Mouse (Mus musculus): Measurements from ENCODE around the gene Gpr4.
A peak's percentile ranks its signal among the peaks of the same experiment; 100 is the strongest.

The Gpr4 gene

GRCm38 (mm10) chr7:19211996-19212755, at the start of gene Gpr4:
TSS of gene Gpr4 (plus strand) at chr7:19212538.
- DNase-seq: no peak

- DNase-seq: no peak
These were observed 49.4 kb upstream of the Gpr4 start for GRCm38 (mm10) chr7:19162928-19163327.

GRCm38 (mm10) chr7:19163752-19164151, 48.6 kb upstream of the Gpr4 start:
- DNase-seq: no peak

- DNase-seq: peak; percentile 41
These were observed 48.1 kb upstream of the Gpr4 start for GRCm38 (mm10) chr7:19164189-19164588.

- no peak for DNase-seq
These were observed 47.4 kb upstream of the Gpr4 start for GRCm38 (mm10) chr7:19164978-19165377.

GRCm38 (mm10) chr7:19165656-19166423, 46.5 kb upstream of the Gpr4 start, which contains the start of gene Gipr:
TSS of gene Gipr (minus strand) at chr7:19166127.
- DNase-seq: no peak

GRCm38 (mm10) chr7:19166990-19167389, 45.3 kb upstream of the Gpr4 start:
- DNase-seq: no peak

GRCm38 (mm10) chr7:19169506-19169905, 42.8 kb upstream of the Gpr4 start:
- no peak for DNase-seq

GRCm38 (mm10) chr7:19170142-19170541, 42.2 kb upstream of the Gpr4 start:
- DNase-seq: no peak

GRCm38 (mm10) chr7:19171831-19172230, 40.5 kb upstream of the Gpr4 start:
- DNase-seq: no peak

- DNase-seq: peak; percentile 69
These were observed 39.5 kb upstream of the Gpr4 start for GRCm38 (mm10) chr7:19172874-19173273.

GRCm38 (mm10) chr7:19175708-19176515, 36.4 kb upstream of the Gpr4 start, which contains the start of gene Eml2:
TSS of gene Eml2 (plus strand) at chr7:19176421.
- DNase-seq: peak; percentile 55

- DNase-seq: no peak
These were observed 35.8 kb upstream of the Gpr4 start for GRCm38 (mm10) chr7:19176516-19176947.

GRCm38 (mm10) chr7:19177216-19177615, 35.1 kb upstream of the Gpr4 start:
- no peak for DNase-seq

GRCm38 (mm10) chr7:19178035-19178434, 34.3 kb upstream of the Gpr4 start:
- no peak for DNase-seq

GRCm38 (mm10) chr7:19178443-19179092, 33.8 kb upstream of the Gpr4 start:
- peak; percentile 74 for DNase-seq

- peak; percentile 58 for DNase-seq
These were observed 33.2 kb upstream of the Gpr4 start for GRCm38 (mm10) chr7:19179173-19179572.

GRCm38 (mm10) chr7:19179936-19180335, 32.4 kb upstream of the Gpr4 start:
- no peak for DNase-seq

- peak; percentile 40 for DNase-seq
These were observed 31.4 kb upstream of the Gpr4 start for GRCm38 (mm10) chr7:19180862-19181429.

- DNase-seq: no peak
These were observed 28.1 kb upstream of the Gpr4 start for GRCm38 (mm10) chr7:19184250-19184649.

- peak; percentile 37 for DNase-seq
These were observed 27.6 kb upstream of the Gpr4 start for GRCm38 (mm10) chr7:19184758-19185157.

GRCm38 (mm10) chr7:19194676-19195075, 17.7 kb upstream of the Gpr4 start:
- DNase-seq: no peak

Data from kidney, adult 9 months (tissue).